Mouse (Mus musculus): ENCODE measurements at regions not wholly inside any gene's neighbourhood (a gene's known extent, or its start where the extent isn't known, plus 50 kb on each side); places are given as distances from the start of the nearest gene placed in this dataset.

DNA sequence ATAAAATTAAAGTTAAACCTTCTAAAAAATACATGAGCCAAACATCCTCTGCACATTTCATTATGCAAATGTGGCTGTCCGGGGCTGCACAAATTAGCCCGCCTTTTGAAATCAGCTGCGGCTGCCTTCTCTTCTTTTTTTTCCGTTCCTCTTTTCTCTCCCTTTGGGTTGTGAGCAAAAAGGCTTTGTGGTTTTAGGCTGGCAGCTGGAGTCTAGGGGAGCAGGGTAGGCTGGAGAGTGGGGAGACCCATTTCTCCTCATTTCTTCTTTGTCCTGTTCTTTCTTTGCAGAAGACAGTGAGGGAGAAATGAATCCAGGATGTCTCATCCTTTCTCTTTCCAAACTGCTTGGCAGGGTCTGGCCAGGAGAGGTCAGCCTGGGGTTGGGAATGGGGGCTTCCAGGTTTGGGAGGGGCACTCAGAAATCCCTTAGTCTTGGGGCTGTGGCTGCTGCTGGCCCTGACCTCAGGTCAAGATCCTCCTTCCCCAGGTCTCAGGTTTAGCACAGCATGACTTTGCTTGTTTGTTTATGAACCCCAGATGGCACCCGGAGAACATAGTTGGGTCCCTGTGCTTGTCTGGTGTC lies 163.2 kb upstream of the 4931429L15Rik start:
- Histone ChIP-seq H3K27me3 (ENCODE audit: control insufficient read depth, insufficient read depth, low read length) (no peaks in the 10 kb centered on the region), H3K27ac (ENCODE audit: control insufficient read depth, insufficient read depth, low read depth, low read length) (no peak overlapping the region), H3K4me1 (ENCODE audit: control insufficient read depth, insufficient read depth, low read length) (peaks cover 1% of the 10 kb centered on the region; the same call in 1 of the 2 replicates), H3K4me3 (ENCODE audit: control insufficient read depth, low read depth, low read length) (no peak overlapping the region), H3K36me3 (ENCODE audit: control insufficient read depth, insufficient read depth, low read length) (no peaks in the 10 kb centered on the region)
- no peak for TF ChIP-seq CTCF (IDR thresholded peaks at IDR 0.05; ENCODE audit: control insufficient read depth, insufficient read depth, insufficient replicate concordance, low read depth, low read length)
- no peak for TF ChIP-seq POLR2A (IDR thresholded peaks at IDR 0.05; ENCODE audit: control insufficient read depth, low read depth, low read length)

DNA sequence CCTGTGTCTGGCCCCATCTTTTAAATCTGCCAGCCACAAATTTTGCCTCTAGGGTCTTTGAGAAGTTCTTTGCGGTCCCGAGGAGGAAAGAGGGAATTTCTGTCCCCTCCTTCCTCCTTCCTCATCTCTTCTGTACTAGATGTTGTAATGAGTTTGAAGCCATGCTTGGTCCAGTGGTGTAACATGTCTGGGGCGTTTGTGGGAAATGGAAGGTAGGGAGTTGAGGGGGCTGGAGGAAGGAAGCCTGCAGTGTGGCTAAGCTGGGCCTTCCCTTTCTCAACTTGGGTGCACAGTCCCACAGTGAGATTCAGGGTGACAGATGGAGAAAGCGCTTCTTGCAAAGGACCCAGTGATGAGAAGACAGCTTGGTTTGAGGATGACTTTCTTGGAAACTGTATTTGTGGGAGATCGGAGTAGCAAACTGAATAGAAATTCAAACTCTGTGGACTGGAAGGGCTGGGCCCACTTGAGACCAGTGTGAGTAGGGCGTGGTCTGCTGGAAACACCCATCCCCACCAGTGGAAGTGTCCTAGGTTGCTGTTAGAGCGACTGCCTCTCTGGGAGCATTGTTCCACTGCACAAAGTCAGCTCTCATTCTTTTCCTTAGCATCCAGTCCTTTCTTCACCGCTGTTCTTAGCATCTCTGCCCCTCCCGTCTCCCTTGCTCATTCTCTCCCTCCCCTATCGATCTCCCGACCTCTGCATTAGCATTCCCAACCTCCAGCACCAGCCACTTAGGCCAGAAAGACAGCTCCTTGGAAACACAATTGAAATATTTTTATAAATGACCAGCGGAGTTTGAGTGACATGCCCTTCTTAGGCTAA lies 162.5 kb upstream of the 4931429L15Rik start:
- Histone ChIP-seq H3K4me3 (ENCODE audit: control insufficient read depth, low read depth, low read length) (no peak overlapping the region), H3K36me3 (ENCODE audit: control insufficient read depth, insufficient read depth, low read length) (no peaks in the 10 kb centered on the region), H3K27ac (ENCODE audit: control insufficient read depth, insufficient read depth, low read depth, low read length) (no peak overlapping the region), H3K27me3 (ENCODE audit: control insufficient read depth, insufficient read depth, low read length) (no peaks in the 10 kb centered on the region), H3K4me1 (ENCODE audit: control insufficient read depth, insufficient read depth, low read length) (peaks cover 2% of the 10 kb centered on the region; the same call in 1 of the 2 replicates)
- no peak for TF ChIP-seq CTCF (IDR thresholded peaks at IDR 0.05; ENCODE audit: control insufficient read depth, insufficient read depth, insufficient replicate concordance, low read depth, low read length)
- no peak for TF ChIP-seq POLR2A (IDR thresholded peaks at IDR 0.05; ENCODE audit: control insufficient read depth, low read depth, low read length)

GRCm38 (mm10) chr9:46481491-46481890 lies 161.7 kb upstream of the 4931429L15Rik start:
- Histone ChIP-seq H3K4me1 (ENCODE audit: control insufficient read depth, insufficient read depth, low read length) (peaks cover 2% of the 10 kb centered on the region; the same call in 1 of the 2 replicates), H3K27me3 (ENCODE audit: control insufficient read depth, insufficient read depth, low read length) (no peaks in the 10 kb centered on the region), H3K4me3 (ENCODE audit: control insufficient read depth, low read depth, low read length) (no peak overlapping the region), H3K36me3 (ENCODE audit: control insufficient read depth, insufficient read depth, low read length) (no peaks in the 10 kb centered on the region), H3K27ac (ENCODE audit: control insufficient read depth, insufficient read depth, low read depth, low read length) (no peak overlapping the region)
- TF ChIP-seq CTCF (IDR thresholded peaks at IDR 0.05; ENCODE audit: control insufficient read depth, insufficient read depth, insufficient replicate concordance, low read depth, low read length) = no peak
- no peak for TF ChIP-seq POLR2A (IDR thresholded peaks at IDR 0.05; ENCODE audit: control insufficient read depth, low read depth, low read length)

DNA sequence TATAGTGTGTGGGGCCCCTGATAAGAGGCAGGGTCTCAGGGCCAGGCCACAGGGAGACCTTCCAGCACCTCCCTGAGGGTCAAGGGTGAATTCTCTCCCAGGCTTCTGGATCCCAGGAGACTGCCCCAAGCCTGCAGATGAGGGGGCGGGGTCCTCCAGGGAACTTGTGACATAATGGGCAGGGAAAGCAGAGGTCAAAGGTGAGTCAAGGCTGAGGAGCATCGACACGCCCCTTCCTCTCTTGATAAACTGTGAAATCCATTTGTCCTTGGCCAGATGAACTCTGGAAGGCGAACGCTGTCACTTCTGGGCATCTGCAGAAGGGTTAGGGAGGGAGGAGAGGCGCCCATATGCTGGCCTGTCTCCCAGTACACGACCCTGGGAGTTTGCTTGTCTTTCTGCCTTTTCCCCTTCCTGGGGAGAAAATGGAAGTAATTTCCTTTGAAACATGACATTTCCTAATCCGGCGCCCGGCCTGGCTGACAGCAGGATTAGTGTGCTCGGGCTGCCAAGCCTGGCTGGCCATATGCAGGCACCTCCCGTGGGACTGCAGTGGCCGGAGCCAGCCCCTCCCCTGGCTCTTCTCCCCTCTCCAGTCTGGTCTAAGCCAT lies 160.4 kb upstream of the 4931429L15Rik start:
- H3K36me3 ChIP-seq (ENCODE audit: control insufficient read depth, insufficient read depth, low read length) = no peaks in the 10 kb centered on the region
- no peaks in the 10 kb centered on the region for H3K27me3 ChIP-seq (ENCODE audit: control insufficient read depth, insufficient read depth, low read length)
- no peak overlapping the region for H3K4me3 ChIP-seq (ENCODE audit: control insufficient read depth, low read depth, low read length)
- H3K27ac ChIP-seq (ENCODE audit: control insufficient read depth, insufficient read depth, low read depth, low read length) = no peak overlapping the region
- TF ChIP-seq CTCF (IDR thresholded peaks at IDR 0.05; ENCODE audit: control insufficient read depth, insufficient read depth, insufficient replicate concordance, low read depth, low read length) (no peak), POLR2A (IDR thresholded peaks at IDR 0.05; ENCODE audit: control insufficient read depth, low read depth, low read length) (no peak)
- H3K4me1 ChIP-seq (ENCODE audit: control insufficient read depth, insufficient read depth, low read length) = peaks cover 2% of the 10 kb centered on the region; the same call in 1 of the 2 replicates

DNA sequence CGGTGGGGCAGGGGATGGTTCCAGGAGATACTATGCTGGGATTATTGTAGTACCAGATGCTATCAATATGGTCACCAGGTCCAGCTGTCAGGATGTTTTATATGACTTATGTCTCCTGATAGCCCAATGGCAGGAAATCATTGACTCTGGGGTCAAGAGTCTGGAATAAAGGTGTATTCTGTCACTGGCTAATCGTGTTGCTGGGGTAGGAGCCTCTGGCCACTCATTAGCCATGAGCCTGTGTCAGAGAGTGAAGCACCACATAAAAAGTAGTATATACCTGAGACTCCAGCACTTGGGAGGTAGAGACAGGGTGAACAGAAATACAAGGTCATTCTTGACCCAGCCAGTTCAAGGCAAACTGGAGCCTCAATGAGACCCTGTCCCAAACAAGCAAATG lies 158.8 kb upstream of the 4931429L15Rik start:
- H3K27me3 ChIP-seq (ENCODE audit: control insufficient read depth, insufficient read depth, low read length) = no peaks in the 10 kb centered on the region
- H3K4me3 ChIP-seq (ENCODE audit: control insufficient read depth, low read depth, low read length) = no peak overlapping the region
- peaks cover 2% of the 10 kb centered on the region; the same call in 1 of the 2 replicates for H3K4me1 ChIP-seq (ENCODE audit: control insufficient read depth, insufficient read depth, low read length)
- TF ChIP-seq CTCF (IDR thresholded peaks at IDR 0.05; ENCODE audit: control insufficient read depth, insufficient read depth, insufficient replicate concordance, low read depth, low read length) = no peak
- no peak for TF ChIP-seq POLR2A (IDR thresholded peaks at IDR 0.05; ENCODE audit: control insufficient read depth, low read depth, low read length)
- no peak overlapping the region for H3K27ac ChIP-seq (ENCODE audit: control insufficient read depth, insufficient read depth, low read depth, low read length)
- H3K36me3 ChIP-seq (ENCODE audit: control insufficient read depth, insufficient read depth, low read length) = no peaks in the 10 kb centered on the region

- TF ChIP-seq POLR2A (IDR thresholded peaks at IDR 0.05; ENCODE audit: control insufficient read depth, low read depth, low read length) (no peak), CTCF (IDR thresholded peaks at IDR 0.05; ENCODE audit: control insufficient read depth, insufficient read depth, insufficient replicate concordance, low read depth, low read length) (no peak)
- Histone ChIP-seq H3K4me1 (ENCODE audit: control insufficient read depth, insufficient read depth, low read length) (peaks cover 2% of the 10 kb centered on the region; the same call in 1 of the 2 replicates), H3K4me3 (ENCODE audit: control insufficient read depth, low read depth, low read length) (no peak overlapping the region), H3K36me3 (ENCODE audit: control insufficient read depth, insufficient read depth, low read length) (no peaks in the 10 kb centered on the region), H3K27ac (ENCODE audit: control insufficient read depth, insufficient read depth, low read depth, low read length) (no peak overlapping the region), H3K27me3 (ENCODE audit: control insufficient read depth, insufficient read depth, low read length) (no peaks in the 10 kb centered on the region)
These were observed 156.7 kb upstream of the 4931429L15Rik start for GRCm38 (mm10) chr9:46476516-46476915.

DNA sequence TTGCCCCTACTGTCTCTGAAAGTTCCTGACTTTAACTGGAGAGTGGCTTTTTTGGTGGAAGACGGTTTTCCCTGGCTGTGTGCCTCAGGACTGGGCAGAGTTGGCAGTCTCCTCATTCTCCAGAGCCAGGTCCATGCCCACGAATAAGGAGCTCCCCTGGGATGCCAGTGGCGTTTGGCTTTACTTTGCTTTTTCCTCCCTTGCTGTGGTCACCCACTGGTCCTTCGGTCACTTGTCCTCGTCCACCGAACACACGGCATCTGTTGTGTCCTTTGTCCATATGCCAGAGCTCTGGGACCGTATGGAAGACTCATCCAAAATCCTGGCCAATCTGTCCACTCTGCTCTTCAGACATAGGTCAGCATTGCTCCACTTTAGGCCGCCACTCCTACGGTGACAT lies 153.9 kb upstream of the 4931429L15Rik start:
- no peaks in the 10 kb centered on the region for H3K27me3 ChIP-seq (ENCODE audit: control insufficient read depth, insufficient read depth, low read length)
- peaks cover 2% of the 10 kb centered on the region; the same call in 1 of the 2 replicates for H3K4me1 ChIP-seq (ENCODE audit: control insufficient read depth, insufficient read depth, low read length)
- H3K4me3 ChIP-seq (ENCODE audit: control insufficient read depth, low read depth, low read length) = no peak overlapping the region

More for the DNA sequence above, 153.9 kb upstream of the 4931429L15Rik start:
- no peak overlapping the region for H3K27ac ChIP-seq (ENCODE audit: control insufficient read depth, insufficient read depth, low read depth, low read length)
- TF ChIP-seq POLR2A (IDR thresholded peaks at IDR 0.05; ENCODE audit: control insufficient read depth, low read depth, low read length) (no peak), CTCF (IDR thresholded peaks at IDR 0.05; ENCODE audit: control insufficient read depth, insufficient read depth, insufficient replicate concordance, low read depth, low read length) (no peak)
- no peaks in the 10 kb centered on the region for H3K36me3 ChIP-seq (ENCODE audit: control insufficient read depth, insufficient read depth, low read length)

Data from testis, adult 2 months (tissue).